Mouse (Mus musculus): ENCODE data around the gene Zfp940. TPM values are rescaled to one million over a fixed set of nuclear protein-coding genes. Genes with fewer than 3 reads are reported as not detected.
A peak's percentile ranks its signal among the peaks of the same experiment; 100 is the strongest.

Gene Zfp940
- total RNA-seq, 2 experiments from 2014 or later: 0.16 to 1.1 TPM

DNA sequence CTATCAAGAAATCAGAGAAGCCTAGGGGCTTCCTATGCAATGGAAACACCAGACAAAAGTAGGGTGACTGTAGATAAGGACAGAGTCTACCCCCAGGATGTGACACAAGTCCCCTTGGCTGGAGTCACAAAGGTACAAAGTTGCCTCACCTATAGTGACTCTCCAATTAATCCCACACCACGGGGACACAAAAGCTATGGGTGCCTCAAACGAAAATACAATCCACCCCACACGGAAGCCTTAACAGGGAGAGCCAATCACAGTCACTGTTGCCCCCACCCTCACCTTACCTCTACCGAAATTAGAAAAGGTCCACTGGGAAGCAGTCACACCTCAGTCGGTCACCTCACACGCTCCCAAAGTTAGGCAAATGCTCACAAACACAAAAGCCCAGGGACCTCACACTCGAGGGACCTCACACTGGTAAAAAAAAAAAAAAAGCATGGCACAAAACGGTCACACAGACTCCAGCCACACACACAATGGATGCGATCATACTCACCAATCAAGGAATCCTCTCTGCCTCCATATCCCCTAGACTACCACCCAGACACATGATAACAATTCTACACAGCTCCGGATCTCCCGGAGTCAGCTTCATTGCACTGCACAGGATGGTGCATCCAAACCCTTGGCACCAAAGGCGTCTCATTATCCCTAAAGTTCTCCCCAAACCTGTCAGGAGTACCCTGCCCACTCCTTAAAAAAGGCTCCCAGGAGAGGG, 38.2 kb downstream of the Zfp940 start:
- no peak for DNase-seq (ENCODE audit: low spot score)
- intact Hi-C loops (cut with DNase I): loop anchor here (2.0 to 5.0 kb wide), 2 partner anchors 30 to 92 kb away; partner anchors contain the start of genes Zfp27 and Zfp383

DNA sequence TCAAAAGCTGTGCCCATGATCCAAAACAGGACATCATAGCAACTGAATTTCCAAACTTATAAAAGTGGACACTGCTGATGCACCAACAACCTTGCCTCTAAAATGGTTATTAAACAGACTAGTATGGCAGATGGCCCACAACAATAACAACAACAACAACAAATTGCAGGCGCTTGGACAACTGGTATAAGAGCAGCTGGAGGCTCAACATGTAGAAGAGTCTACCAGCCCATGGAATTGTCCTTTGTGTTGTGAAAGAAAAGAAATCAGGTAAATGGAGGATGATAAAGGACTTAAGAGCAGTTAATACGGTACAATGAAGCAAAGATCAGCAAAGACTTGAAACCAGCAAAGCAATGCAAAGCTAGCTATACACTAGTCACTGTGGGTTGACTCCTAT, 39.1 kb downstream of the Zfp940 start:
- DNase-seq (ENCODE audit: low spot score): no peak
- intact Hi-C loops (cut with DNase I): loop anchor here (2.0 kb wide), 1 partner anchor 30 kb away; no protein-coding TSS in a partner anchor

GRCm38 (mm10) chr7:29812244-29812643, 41.2 kb downstream of the Zfp940 start:
- DNase-seq (ENCODE audit: low spot score): no peak
- intact Hi-C loops (cut with DNase I): no loop called here

GRCm38 (mm10) chr7:29807046-29807445, 46.4 kb downstream of the Zfp940 start:
- no peak for DNase-seq (ENCODE audit: low spot score)
- intact Hi-C loops (cut with DNase I): no loop called here

GRCm38 (mm10) chr7:29792906-29793305, 60.6 kb downstream of the Zfp940 start:
- intact Hi-C loops (cut with DNase I): no loop called here
- no peak for DNase-seq (ENCODE audit: low spot score)

DNA sequence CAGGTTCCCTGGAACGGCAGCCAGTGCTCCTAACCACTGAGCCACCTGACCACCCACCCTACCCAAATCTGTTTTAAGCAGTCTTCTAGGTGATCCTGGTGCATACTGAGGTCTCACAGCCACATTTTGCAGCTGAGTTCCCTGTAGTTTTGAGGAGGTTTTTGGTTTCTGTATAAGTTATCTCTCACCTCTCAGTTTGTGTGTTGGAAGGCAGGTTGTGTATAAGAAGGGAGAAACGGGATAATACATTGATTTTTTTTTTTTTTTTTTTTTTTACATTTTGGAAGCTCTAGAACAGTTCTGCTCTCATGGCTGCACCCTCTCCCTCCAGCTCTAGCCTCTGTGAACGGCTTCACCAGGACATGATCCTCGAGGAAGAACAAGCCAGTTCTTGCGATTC, 67.6 kb downstream of the Zfp940 start:
- intact Hi-C loops (cut with DNase I): loop anchor here (2.0 kb wide), 1 partner anchor 29 kb away; no protein-coding TSS in a partner anchor
- DNase-seq (ENCODE audit: low spot score): no peak

DNA sequence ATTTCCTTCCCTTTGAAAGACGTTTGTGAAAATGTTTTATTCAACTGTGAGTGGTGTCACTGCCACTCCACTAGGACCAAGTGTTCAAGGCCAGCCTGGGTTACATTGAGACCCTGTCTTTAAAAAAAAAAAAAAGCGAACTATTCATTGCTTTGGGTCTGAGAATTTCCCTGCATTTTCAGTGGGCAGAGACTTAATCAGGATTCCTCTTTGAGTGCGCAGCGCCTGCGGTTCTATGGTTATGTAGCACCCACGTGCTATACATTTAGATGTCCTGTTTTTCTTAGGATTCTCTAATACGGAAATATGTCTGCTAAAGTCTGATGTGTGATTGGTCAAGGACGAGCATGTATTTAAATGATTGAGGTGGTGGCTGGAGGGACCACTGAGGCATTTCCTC, 68.4 kb downstream of the Zfp940 start:
- intact Hi-C loops (cut with DNase I): loop anchor here (2.0 kb wide), 1 partner anchor 30 kb away; no protein-coding TSS in a partner anchor
- DNase-seq (ENCODE audit: low spot score): no peak

DNA sequence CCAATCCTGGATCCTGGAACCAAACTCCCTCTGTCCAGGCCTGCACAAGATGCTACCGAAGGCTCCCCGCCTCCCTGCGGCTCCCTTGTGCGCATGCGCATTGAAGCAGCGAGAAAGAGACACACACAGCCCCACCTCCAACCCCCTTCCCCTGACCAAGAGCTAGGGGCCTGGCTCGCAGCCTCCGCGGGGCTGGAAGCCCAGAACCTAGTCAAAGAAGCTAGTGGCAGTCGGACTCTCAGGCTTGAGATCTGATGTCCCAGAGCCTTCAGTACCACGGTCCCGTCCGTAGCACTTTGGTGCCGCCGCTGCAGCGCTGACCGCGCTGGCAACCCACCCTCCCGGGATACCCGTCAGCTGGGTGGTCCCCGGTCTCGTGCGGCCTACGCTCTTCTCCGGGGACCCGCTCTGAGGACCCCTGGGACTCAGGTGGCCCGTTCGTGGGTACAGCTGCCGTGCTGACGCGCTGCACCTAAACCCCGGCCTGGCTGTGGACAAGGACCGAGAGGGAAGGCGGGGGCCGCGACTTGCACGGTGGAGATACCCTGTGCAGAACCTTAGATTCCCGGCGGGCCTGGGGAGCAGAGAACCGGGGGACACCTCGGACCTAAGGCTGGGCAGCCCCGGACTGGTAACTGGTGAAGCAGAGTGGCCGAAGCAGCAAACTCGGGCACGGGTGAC, 69.5 kb downstream of the Zfp940 start, which contains the start of gene Zfp30:
Gene Zfp30 (plus strand): TSS at position 128 of the 681 bp plus-strand sequence.
- DNase-seq (ENCODE audit: low spot score): peak; percentile 74
- intact Hi-C loops (cut with DNase I): loop anchor here (2.0 kb wide), 2 partner anchors 15 to 31 kb away; partner anchors contain the start of gene Zfp84

Other genes starting within 250 kb of the Zfp940 start
- not detected for gene Catsperg2, start 126.6 kb downstream of the Zfp940 start, total RNA-seq (2021)
- gene Zfp84, start 85.1 kb downstream of the Zfp940 start, total RNA-seq (2021): 10 to 100 TPM; 10.2 to 12.4 TPM
- 1 to 10 TPM; 5.2 to 6.1 TPM for gene Zfp30, start 69.7 kb downstream of the Zfp940 start, total RNA-seq (2021)
- gene Zfp790, start 37.6 kb downstream of the Zfp940 start, total RNA-seq (2021): 10 to 100 TPM; 12.4 to 12.7 TPM
- 1 to 10 TPM; 3.0 to 3.5 TPM for gene Zfp420, start 6.3 kb upstream of the Zfp940 start, total RNA-seq (2021)
- gene Zfp27, start 52.9 kb upstream of the Zfp940 start, total RNA-seq (2021): 1 to 10 TPM; 7.0 to 8.7 TPM
- gene Zfp383, start 54.6 kb upstream of the Zfp940 start, total RNA-seq (2021): 1 to 10 TPM; 6.2 to 8.2 TPM
- gene Zfp74, start 100.4 kb upstream of the Zfp940 start, total RNA-seq (2021): 1 to 10 TPM; 6.6 to 7.8 TPM
- 10 to 100 TPM; 24.5 to 28.1 TPM for gene Zfp568, start 130.3 kb upstream of the Zfp940 start, total RNA-seq (2021)
- gene Zfp14, start 197.7 kb upstream of the Zfp940 start, total RNA-seq (2021): 1 to 10 TPM; 2.2 to 2.8 TPM
- gene Zfp82, start 219.2 kb upstream of the Zfp940 start, total RNA-seq (2021): 1 to 10 TPM; 1.9 to 2.0 TPM
- gene Gm26920, start 236.7 kb upstream of the Zfp940 start, total RNA-seq (2021): not detected
- 1 to 10 TPM; 2.2 TPM for gene Zfp566, start 236.9 kb upstream of the Zfp940 start, total RNA-seq (2021)
- gene Zfp260, start 241.1 kb upstream of the Zfp940 start, total RNA-seq (2021): 10 to 100 TPM; 30.7 to 37.3 TPM

Data from heart, postnatal 25 days (tissue).